Mouse (Mus musculus): ENCODE measurements around the gene Sox1. TPM values are rescaled to one million over a fixed set of nuclear protein-coding genes. Genes with fewer than 3 reads are reported as not detected.
A peak's percentile ranks its signal among the peaks of the same experiment; 100 is the strongest.

Gene Sox1
- total and polyA plus RNA-seq, 2 experiments from 2014 or later, result 2.5 to 23.1 TPM

DNA sequence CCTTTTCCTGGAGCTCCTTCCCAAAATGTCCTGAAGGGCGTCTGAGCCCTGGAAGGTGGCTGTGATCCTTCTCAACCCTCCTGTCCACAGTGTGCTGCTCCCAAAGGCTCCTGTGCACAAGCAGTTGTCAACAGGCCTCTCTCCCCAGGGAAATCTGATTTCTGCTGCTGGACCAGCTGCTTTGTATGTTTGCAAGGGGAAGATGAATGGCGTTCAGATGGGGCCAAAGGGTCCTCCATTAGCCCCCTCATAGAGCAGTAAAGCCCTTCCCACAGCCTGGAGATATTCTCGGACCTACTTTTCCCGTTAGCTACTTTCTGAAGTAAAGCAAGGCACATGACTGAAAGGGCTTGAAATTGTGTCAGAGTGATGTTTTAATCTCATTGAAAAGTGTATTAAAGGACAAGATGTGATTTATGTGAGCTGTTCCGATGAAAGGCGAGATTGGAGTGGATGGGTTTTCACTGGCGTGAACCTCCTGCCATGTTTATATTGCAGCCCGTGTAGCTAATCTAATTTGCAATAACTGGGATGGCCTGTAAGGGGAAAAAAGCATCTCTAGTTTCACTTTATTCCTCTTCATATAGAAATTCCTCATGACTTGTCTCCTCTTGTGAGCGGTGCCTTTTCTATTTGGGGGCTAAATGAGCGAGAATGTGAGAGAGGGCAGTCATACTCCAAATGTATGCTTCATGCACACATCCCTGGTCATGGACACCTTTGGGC, 6.5 kb upstream of the Sox1 start:
- no peak overlapping the region for H3K27ac ChIP-seq
- 0 out of 2 replicates have a peak, but pooled peaks cover 4% of the 10 kb centered on the region for H3K4me1 ChIP-seq (ENCODE audit: insufficient read depth, low read length)
- no peak for TF ChIP-seq CTCF (IDR thresholded peaks at IDR 0.05; ENCODE audit: low read depth)
- no peak for ATAC-seq
- no peak for DNase-seq (ENCODE audit: low spot score)
- no peak overlapping the region for H3K4me2 ChIP-seq (ENCODE audit: low read depth, low read length)
- no peak overlapping the region for H3K4me3 ChIP-seq (ENCODE audit: low read length)
- peaks cover 62% of the 10 kb centered on the region for H3K27me3 ChIP-seq (ENCODE audit: insufficient read depth, low read length)
- no peaks in the 10 kb centered on the region for H3K9me3 ChIP-seq (ENCODE audit: low read length)
- no peak overlapping the region for H3K9ac ChIP-seq (replicated peaks; ENCODE audit: low read length)
- WGBS, result 25% methylated on average over 10 of the region's 10 CpGs
- H3K36me3 ChIP-seq (ENCODE audit: insufficient read depth, low read length), result no peaks in the 10 kb centered on the region

DNA sequence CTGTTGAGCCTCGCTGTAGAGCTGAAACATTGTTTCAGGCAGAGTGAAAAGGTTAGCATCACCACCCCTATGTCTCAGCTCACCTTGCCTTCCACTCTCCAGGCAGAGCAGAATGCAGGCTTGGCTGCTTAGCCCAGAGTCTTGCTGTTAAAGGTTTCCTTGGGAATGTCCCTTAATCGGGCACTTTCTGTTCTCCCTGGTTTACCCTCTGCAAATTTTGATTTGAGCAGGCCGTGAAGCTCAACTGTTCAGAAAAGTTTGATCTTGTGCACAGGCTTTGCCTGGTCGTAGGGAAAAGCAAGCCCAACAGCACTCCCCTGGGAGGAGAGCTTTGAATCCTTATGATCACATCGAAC, 6.0 kb upstream of the Sox1 start:
- Histone ChIP-seq H3K9ac (replicated peaks; ENCODE audit: low read length) (no peak overlapping the region), H3K4me3 (ENCODE audit: low read length) (no peak overlapping the region), H3K27ac (no peak overlapping the region), H3K4me2 (ENCODE audit: low read depth, low read length) (no peak overlapping the region), H3K27me3 (ENCODE audit: insufficient read depth, low read length) (peaks cover 58% of the 10 kb centered on the region), H3K4me1 (ENCODE audit: insufficient read depth, low read length) (0 out of 2 replicates have a peak, but pooled peaks cover 4% of the 10 kb centered on the region), H3K36me3 (ENCODE audit: insufficient read depth, low read length) (no peaks in the 10 kb centered on the region), H3K9me3 (ENCODE audit: low read length) (no peaks in the 10 kb centered on the region)
- ATAC-seq, result no peak
- 18% methylated on average over 5 of the region's 5 CpGs for WGBS
- TF ChIP-seq CTCF (IDR thresholded peaks at IDR 0.05; ENCODE audit: low read depth), result no peak
- no peak for DNase-seq (ENCODE audit: low spot score)

GRCm38 (mm10) chr8:12389801-12390639, 5.1 kb upstream of the Sox1 start:
- Histone ChIP-seq H3K4me3 (ENCODE audit: low read length) (peak overlapping the region; percentile 10; the same call in 1 of the 2 replicates), H3K9ac (replicated peaks; ENCODE audit: low read length) (0 out of 2 replicates have a peak overlapping the region, but pooled peaks have one; percentile 9), H3K27ac (no peak overlapping the region), H3K27me3 (ENCODE audit: insufficient read depth, low read length) (peaks cover 57% of the 10 kb centered on the region), H3K4me2 (ENCODE audit: low read depth, low read length) (peak overlapping the region; percentile 37), H3K4me1 (ENCODE audit: insufficient read depth, low read length) (0 out of 2 replicates have a peak, but pooled peaks cover 4% of the 10 kb centered on the region), H3K36me3 (ENCODE audit: insufficient read depth, low read length) (no peaks in the 10 kb centered on the region), H3K9me3 (ENCODE audit: low read length) (no peaks in the 10 kb centered on the region)
- WGBS, result 6% methylated on average over 28 of the region's 29 CpGs
- peak; percentile 10 for DNase-seq (ENCODE audit: low spot score)
- TF ChIP-seq CTCF (IDR thresholded peaks at IDR 0.05; ENCODE audit: low read depth), result no peak
- no peak for ATAC-seq

DNA sequence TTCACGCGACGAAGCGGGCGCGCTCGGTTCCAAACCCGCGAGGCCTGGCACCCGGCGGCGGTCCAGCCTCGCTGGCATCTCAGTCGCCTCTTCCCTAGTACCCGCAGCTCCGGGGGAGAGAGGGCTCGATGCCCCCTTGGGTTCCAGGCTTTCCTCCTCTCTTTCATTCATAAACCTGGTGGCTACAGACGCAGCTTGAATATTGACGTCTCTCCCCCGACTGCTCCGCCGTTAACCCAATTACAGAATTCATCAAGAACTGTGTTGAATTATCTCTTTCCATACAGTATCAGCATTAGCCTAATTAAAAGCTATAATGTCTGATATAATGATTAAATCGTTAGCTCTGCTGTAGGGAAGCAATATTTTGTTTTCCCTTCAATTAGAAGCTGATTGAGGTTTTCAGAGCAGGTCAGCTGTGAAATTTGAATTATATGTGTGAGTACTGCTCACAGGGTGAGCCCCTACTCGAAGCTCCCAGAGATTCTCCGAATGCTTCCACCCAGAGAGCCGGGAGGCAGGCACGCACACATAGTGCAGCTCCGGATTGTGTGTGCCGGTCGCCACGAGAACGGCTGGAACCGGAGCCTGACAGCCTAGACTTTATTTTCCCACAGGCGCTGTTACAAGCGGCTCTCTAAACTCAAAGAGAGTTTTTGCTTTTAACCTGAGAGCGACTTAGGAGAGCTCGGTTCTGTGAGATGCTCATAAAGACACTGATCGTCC, 4.3 kb upstream of the Sox1 start:
- ATAC-seq (no peak), DNase-seq (ENCODE audit: low spot score) (no peak)
- Histone ChIP-seq H3K4me3 (ENCODE audit: low read length) (peak overlapping the region; percentile 10; the same call in 1 of the 2 replicates), H3K4me1 (ENCODE audit: insufficient read depth, low read length) (0 out of 2 replicates have a peak, but pooled peaks cover under 1% of the 10 kb centered on the region), H3K36me3 (ENCODE audit: insufficient read depth, low read length) (no peaks in the 10 kb centered on the region), H3K9me3 (ENCODE audit: low read length) (no peaks in the 10 kb centered on the region), H3K4me2 (ENCODE audit: low read depth, low read length) (peak overlapping the region; percentile 37), H3K27me3 (ENCODE audit: insufficient read depth, low read length) (peaks cover 63% of the 10 kb centered on the region), H3K9ac (replicated peaks; ENCODE audit: low read length) (no peak overlapping the region), H3K27ac (no peak overlapping the region)
- TF ChIP-seq CTCF (IDR thresholded peaks at IDR 0.05; ENCODE audit: low read depth), result no peak
- 3% methylated on average over 38 of the region's 38 CpGs for WGBS

DNA sequence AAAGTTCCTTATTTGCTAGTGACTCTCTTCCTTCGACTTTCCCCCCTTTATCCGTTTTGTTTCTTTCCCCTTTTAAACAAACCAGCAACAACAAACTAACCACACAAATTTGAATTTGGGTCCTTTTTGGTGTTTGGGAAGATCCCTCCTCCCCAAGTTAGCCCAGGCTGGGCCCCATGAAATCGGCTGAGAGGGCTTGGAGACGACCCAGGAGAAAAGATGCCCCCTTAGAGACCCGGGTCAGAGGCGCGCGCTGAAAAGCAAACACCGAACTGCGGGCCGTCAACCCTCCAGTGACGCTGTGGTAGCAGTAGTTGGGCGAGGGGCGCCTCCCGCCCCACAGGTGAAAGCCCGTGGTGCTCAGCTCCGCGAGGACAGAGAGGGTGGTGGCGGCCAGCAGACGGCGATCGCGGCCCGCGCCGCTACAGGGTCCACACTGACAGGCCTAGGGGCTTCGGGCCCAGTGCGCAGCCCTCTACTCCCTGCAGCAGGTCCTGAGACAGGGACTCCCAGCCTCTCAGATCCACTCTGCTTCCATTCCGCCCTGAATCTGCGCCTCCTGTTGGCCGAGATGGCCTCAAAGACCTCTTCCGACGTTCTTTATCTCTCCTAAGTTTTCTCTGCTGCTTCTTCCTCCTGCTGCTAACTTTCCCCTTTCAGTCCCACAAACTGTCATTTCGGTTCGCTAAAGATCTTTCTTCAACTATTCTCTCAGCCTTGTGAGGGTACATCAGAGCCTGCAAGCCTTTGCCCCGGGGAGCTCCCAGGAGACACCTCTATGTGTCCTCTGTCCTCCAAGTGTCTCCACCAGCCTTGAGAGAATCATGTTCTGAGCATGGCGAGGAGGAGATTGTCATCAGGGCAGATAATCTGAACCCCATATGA, 3.5 kb upstream of the Sox1 start:
- no peak overlapping the region for H3K27ac ChIP-seq
- peaks cover 70% of the 10 kb centered on the region for H3K27me3 ChIP-seq (ENCODE audit: insufficient read depth, low read length)
- DNase-seq (ENCODE audit: low spot score) (peak; percentile 63), ATAC-seq (no peak)
- no peaks in the 10 kb centered on the region for H3K4me1 ChIP-seq (ENCODE audit: insufficient read depth, low read length)
- H3K4me3 ChIP-seq (ENCODE audit: low read length), result no peak overlapping the region
- TF ChIP-seq CTCF (IDR thresholded peaks at IDR 0.05; ENCODE audit: low read depth), result peak; percentile 76
- WGBS, result 10% methylated on average over 35 of the region's 37 CpGs
- H3K4me2 ChIP-seq (ENCODE audit: low read depth, low read length), result peak overlapping the region; percentile 37; the same call in 1 of the 2 replicates
- H3K9me3 ChIP-seq (ENCODE audit: low read length), result no peaks in the 10 kb centered on the region
- H3K9ac ChIP-seq (replicated peaks; ENCODE audit: low read length), result no peak overlapping the region
- H3K36me3 ChIP-seq (ENCODE audit: insufficient read depth, low read length), result no peaks in the 10 kb centered on the region

DNA sequence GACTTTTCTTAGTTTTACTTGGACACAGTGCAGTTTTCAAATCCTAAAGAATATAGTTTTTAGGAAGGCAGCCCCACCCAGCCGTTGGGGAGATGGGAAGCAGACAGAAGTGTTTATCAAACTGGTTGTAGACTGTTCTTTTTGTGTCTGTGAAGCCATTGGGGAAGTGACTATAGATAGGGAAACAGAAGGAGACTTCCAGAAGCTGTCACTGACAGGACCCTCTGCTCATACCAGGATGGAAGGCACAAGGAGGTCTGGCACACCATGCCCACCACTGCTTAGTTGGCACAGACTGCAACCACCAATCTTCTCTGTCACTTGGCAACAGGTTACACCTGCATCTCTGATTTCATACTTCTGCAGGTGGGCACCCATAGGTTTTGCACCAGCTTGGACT, 2.3 kb upstream of the Sox1 start:
- no peaks in the 10 kb centered on the region for H3K9me3 ChIP-seq (ENCODE audit: low read length)
- no peak overlapping the region for H3K9ac ChIP-seq (replicated peaks; ENCODE audit: low read length)
- 52% methylated on average over 1 of the region's 1 CpGs for WGBS
- H3K4me2 ChIP-seq (ENCODE audit: low read depth, low read length), result no peak overlapping the region
- ATAC-seq (no peak), DNase-seq (ENCODE audit: low spot score) (no peak)
- no peaks in the 10 kb centered on the region for H3K36me3 ChIP-seq (ENCODE audit: insufficient read depth, low read length)
- H3K27ac ChIP-seq, result no peak overlapping the region
- no peak overlapping the region for H3K4me3 ChIP-seq (ENCODE audit: low read length)
- H3K4me1 ChIP-seq (ENCODE audit: insufficient read depth, low read length), result no peaks in the 10 kb centered on the region
- H3K27me3 ChIP-seq (ENCODE audit: insufficient read depth, low read length), result peaks cover 59% of the 10 kb centered on the region
- no peak for TF ChIP-seq CTCF (IDR thresholded peaks at IDR 0.05; ENCODE audit: low read depth)

Data from hindbrain, postnatal 0 days (tissue).